Mouse (Mus musculus): Measurements from ENCODE around the gene Hgd. TPM values are rescaled to one million over a fixed set of nuclear protein-coding genes. Genes with fewer than 3 reads are reported as not detected.

Gene Hgd
- polyA plus RNA-seq (2015; fragmentation: Nextera tagmentation; extraction: Ambion mirVana) = 2.7 and 4.2 TPM in 2 replicates

DNA sequence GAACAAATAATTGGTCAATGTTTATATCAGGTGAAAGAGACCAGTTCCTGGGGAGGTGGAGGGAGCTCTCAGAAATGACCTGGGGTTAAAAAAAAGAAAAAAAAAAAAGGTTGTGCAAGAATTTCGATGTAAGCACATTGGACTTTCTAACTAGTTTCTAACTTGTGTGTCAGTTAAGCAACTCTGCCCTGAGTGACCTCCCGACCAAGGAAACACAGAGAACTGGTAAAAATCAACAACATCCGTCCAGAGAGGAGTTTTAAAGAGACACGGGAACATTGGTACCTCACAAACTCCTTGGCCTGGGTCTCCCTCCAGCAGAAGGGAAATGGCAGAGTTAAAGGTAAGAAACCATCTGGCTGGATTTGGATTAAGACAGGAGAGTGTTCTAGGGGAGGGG, at the start of gene Hgd:
Gene Hgd (plus strand): TSS at position 160 of the 400 bp plus-strand sequence.
- Histone ChIP-seq H3K27me3 (replicated peaks; ENCODE audit: control insufficient read depth, insufficient read depth, low read length) (no peaks in the 10 kb centered on the region), H3K4me1 (replicated peaks; ENCODE audit: control insufficient read depth, insufficient read depth, low read length) (peaks cover 7% of the 10 kb centered on the region), H3K36me3 (ENCODE audit: control insufficient read depth, insufficient read depth) (no peaks in the 10 kb centered on the region), H3K9me3 (ENCODE audit: control insufficient read depth) (no peaks in the 10 kb centered on the region), H3K4me3 (ENCODE audit: low read depth, low read length) (no peak within 1 kb of the TSS), H3K9ac (ENCODE audit: low read depth, low read length) (no peak within 1 kb of the TSS), H3K27ac (ENCODE audit: low read depth, low read length) (peak within 1 kb of the TSS; percentile 37; the same call in 1 of the 2 replicates), H3K4me2 (replicated peaks; ENCODE audit: low read depth) (0 out of 2 replicates have a peak within 1 kb of the TSS, but pooled peaks have one; percentile 3)
- 26% methylated on average over 4 of the region's 4 CpGs for WGBS
- peak; percentile 31 for ATAC-seq
- TF ChIP-seq CTCF (IDR thresholded peaks at IDR 0.05; ENCODE audit: low read depth) = no peak

DNA sequence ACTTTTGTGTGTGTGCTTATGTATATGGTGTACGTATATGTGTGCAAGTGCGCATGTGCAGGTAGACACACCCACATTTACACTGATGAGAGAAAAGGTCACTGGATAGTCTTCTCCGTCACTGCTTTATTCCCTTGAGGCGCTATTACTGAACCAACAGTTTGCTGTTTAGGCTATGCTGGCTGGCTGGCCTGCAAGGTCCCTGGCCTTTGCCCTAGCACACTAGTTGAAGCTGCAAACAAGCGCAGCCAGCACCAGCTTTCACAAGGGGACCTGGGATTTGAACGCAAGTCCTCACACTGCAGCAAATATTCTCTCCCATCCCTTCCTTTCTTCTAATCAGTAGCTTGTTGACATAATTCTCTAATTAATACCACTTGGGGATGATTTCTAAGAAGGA, 49.8 kb upstream of the Hgd start:
- Histone ChIP-seq H3K9ac (ENCODE audit: low read depth, low read length) (no peak overlapping the region), H3K4me1 (replicated peaks; ENCODE audit: control insufficient read depth, insufficient read depth, low read length) (no peaks in the 10 kb centered on the region), H3K36me3 (ENCODE audit: control insufficient read depth, insufficient read depth) (peaks cover 7% of the 10 kb centered on the region), H3K4me2 (replicated peaks; ENCODE audit: low read depth) (no peak overlapping the region), H3K27ac (ENCODE audit: low read depth, low read length) (no peak overlapping the region), H3K9me3 (ENCODE audit: control insufficient read depth) (no peaks in the 10 kb centered on the region), H3K4me3 (ENCODE audit: low read depth, low read length) (no peak overlapping the region), H3K27me3 (replicated peaks; ENCODE audit: control insufficient read depth, insufficient read depth, low read length) (no peaks in the 10 kb centered on the region)
- peak; percentile 47 for ATAC-seq
- no peak for TF ChIP-seq CTCF (IDR thresholded peaks at IDR 0.05; ENCODE audit: low read depth)
- WGBS = 67% methylated on average over 6 of the region's 6 CpGs

GRCm38 (mm10) chr16:37532046-37532445, 47.9 kb upstream of the Hgd start:
- H3K27me3 ChIP-seq (replicated peaks; ENCODE audit: control insufficient read depth, insufficient read depth, low read length) = no peaks in the 10 kb centered on the region
- no peaks in the 10 kb centered on the region for H3K9me3 ChIP-seq (ENCODE audit: control insufficient read depth)
- H3K9ac ChIP-seq (ENCODE audit: low read depth, low read length) = no peak overlapping the region
- no peak overlapping the region for H3K4me3 ChIP-seq (ENCODE audit: low read depth, low read length)
- H3K4me2 ChIP-seq (replicated peaks; ENCODE audit: low read depth) = no peak overlapping the region
- peaks cover 15% of the 10 kb centered on the region for H3K36me3 ChIP-seq (ENCODE audit: control insufficient read depth, insufficient read depth)
- no peak overlapping the region for H3K27ac ChIP-seq (ENCODE audit: low read depth, low read length)
- no peak for TF ChIP-seq CTCF (IDR thresholded peaks at IDR 0.05; ENCODE audit: low read depth)
- no peak for ATAC-seq
- 93% methylated on average over 1 of the region's 1 CpGs for whole genome bisulfite sequencing
- H3K4me1 ChIP-seq (replicated peaks; ENCODE audit: control insufficient read depth, insufficient read depth, low read length) = no peaks in the 10 kb centered on the region

DNA sequence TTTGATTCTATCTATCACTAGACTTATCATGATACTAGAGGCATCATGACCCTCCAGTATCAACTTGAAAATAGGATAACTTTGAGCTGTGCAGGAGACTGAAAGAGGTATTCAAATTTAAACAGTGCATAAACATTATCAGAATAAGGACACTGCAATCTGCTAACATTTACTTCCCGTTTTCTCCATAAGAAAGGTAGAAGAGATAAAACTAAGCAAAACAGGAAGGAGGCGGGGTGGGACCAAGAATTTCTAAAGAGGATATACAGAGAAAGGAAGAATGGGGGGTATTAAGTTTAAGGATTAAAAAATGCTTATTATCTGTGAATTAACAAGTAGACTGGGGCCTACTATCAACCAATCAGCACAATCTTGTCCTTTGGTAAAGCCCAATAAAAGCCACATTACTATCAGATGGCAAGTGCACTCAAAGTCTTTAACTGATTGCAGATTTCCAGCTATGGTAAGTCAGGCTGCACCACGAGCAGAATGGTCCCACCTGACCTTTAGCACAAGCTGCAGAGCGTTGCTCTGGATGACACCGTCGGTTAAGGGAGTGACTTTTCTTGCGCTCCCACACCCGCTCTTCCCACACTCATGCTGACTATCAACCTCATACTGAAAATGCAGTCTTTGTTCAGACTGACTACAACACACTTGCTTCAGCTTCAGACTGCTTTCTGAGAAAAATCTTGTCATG, 46.4 kb upstream of the Hgd start:
- ATAC-seq = peak; percentile 59; the same call in 1 of the 2 replicates
- WGBS = 55% methylated on average over 8 of the region's 8 CpGs
- no peaks in the 10 kb centered on the region for H3K4me1 ChIP-seq (replicated peaks; ENCODE audit: control insufficient read depth, insufficient read depth, low read length)
- H3K27me3 ChIP-seq (replicated peaks; ENCODE audit: control insufficient read depth, insufficient read depth, low read length) = no peaks in the 10 kb centered on the region
- peak overlapping the region; percentile 30 for H3K4me2 ChIP-seq (replicated peaks; ENCODE audit: low read depth)
- no peak overlapping the region for H3K9ac ChIP-seq (ENCODE audit: low read depth, low read length)
- H3K36me3 ChIP-seq (ENCODE audit: control insufficient read depth, insufficient read depth) = peaks cover 15% of the 10 kb centered on the region
- TF ChIP-seq CTCF (IDR thresholded peaks at IDR 0.05; ENCODE audit: low read depth) = no peak
- peak overlapping the region; percentile 57 for H3K27ac ChIP-seq (ENCODE audit: low read depth, low read length)
- H3K4me3 ChIP-seq (ENCODE audit: low read depth, low read length) = no peak overlapping the region
- H3K9me3 ChIP-seq (ENCODE audit: control insufficient read depth) = no peaks in the 10 kb centered on the region

- peak overlapping the region; percentile 75 for H3K9ac ChIP-seq (ENCODE audit: low read depth, low read length)
- H3K27me3 ChIP-seq (replicated peaks; ENCODE audit: control insufficient read depth, insufficient read depth, low read length) = no peaks in the 10 kb centered on the region
- peaks cover 18% of the 10 kb centered on the region for H3K36me3 ChIP-seq (ENCODE audit: control insufficient read depth, insufficient read depth)
- H3K9me3 ChIP-seq (ENCODE audit: control insufficient read depth) = no peaks in the 10 kb centered on the region
- H3K4me3 ChIP-seq (ENCODE audit: low read depth, low read length) = peak overlapping the region; percentile 53
- H3K4me2 ChIP-seq (replicated peaks; ENCODE audit: low read depth) = peak overlapping the region; percentile 83
- H3K4me1 ChIP-seq (replicated peaks; ENCODE audit: control insufficient read depth, insufficient read depth, low read length) = no peaks in the 10 kb centered on the region
- no peak for TF ChIP-seq CTCF (IDR thresholded peaks at IDR 0.05; ENCODE audit: low read depth)
- under 1% methylated on average over 22 of the region's 22 CpGs for WGBS
- peak overlapping the region; percentile 86 for H3K27ac ChIP-seq (ENCODE audit: low read depth, low read length)
- ATAC-seq = peak; percentile 51
These were observed 40.7 kb upstream of the Hgd start for GRCm38 (mm10) chr16:37539240-37539610.

DNA sequence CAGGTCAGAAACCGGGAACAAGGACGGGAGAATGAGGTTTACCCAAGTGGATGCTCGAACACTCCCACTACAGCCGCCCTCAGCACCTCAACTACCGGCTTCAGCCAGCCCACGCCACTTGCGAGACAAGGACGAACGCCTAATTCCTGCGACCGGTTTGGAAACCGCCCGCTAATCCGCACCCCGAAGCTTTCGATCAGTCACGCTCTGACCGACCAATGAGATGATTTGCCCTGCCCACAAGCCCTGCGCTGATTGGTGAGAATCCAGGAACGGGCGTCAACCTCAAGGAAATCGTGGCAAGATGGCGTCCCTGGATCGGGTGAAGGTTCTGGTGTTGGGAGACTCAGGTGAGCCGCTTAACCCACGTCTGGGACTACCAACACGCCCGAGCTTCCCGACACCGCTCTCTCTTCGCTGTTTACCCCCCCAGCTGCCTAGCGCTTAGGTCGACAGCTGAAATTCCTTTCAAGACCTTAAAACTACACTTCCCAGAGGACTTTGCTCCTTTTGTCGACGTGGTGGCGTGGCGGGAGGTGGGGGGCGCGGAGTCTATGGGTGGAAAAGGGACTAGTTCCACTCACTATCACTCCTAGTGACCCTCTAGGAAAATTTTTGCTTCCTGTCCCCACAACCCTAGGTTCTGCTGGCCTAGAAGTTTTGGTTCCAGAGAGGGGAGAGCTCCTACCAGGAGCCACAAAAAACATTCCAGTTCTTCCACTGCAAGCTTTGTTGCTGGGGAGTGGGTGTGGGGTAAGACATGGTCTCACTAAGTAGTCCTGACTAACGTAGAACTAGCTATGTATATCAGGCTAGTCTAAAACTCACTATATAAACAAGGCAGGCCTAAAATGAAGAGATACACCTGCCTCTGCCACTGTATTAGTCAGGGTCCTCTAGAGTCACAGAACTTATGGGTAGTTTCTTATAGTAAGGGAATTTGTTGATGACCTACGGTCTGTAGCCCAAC, 40.1 kb upstream of the Hgd start, which contains the start of the genes Gtf2e1 and Rabl3:
Gene Gtf2e1 (minus strand): TSS at position 179 of the 970 bp plus-strand sequence.
Gene Rabl3 (plus strand): TSS at position 275 of the 970 bp plus-strand sequence.
- Histone ChIP-seq H3K4me1 (replicated peaks; ENCODE audit: control insufficient read depth, insufficient read depth, low read length) (no peaks in the 10 kb centered on the region), H3K4me3 (ENCODE audit: low read depth, low read length) (peak within 1 kb of the TSS; percentile 53), H3K9me3 (ENCODE audit: control insufficient read depth) (no peaks in the 10 kb centered on the region), H3K9ac (ENCODE audit: low read depth, low read length) (peak within 1 kb of the TSS; percentile 75), H3K36me3 (ENCODE audit: control insufficient read depth, insufficient read depth) (peaks cover 18% of the 10 kb centered on the region), H3K27me3 (replicated peaks; ENCODE audit: control insufficient read depth, insufficient read depth, low read length) (no peaks in the 10 kb centered on the region), H3K27ac (ENCODE audit: low read depth, low read length) (peak within 1 kb of the TSS; percentile 86), H3K4me2 (replicated peaks; ENCODE audit: low read depth) (peak within 1 kb of the TSS; percentile 83)
- ATAC-seq = peak; percentile 99
- no peak for TF ChIP-seq CTCF (IDR thresholded peaks at IDR 0.05; ENCODE audit: low read depth)
- 1% methylated on average over 41 of the region's 41 CpGs for WGBS
